8 mouse cellular contexts compared by ENCODE assay signal in genomic region chr11:61564566-61564965, GRCm38 (mm10). TPM values are rescaled to one million over a fixed set of nuclear protein-coding genes. Genes with fewer than 3 reads are reported as not detected.
A peak's percentile ranks its signal among the peaks of the same experiment; 100 is the strongest.
DNase-seq lines count a peak whose midpoint lies in the region; ATAC-seq and TF ChIP-seq lines count a peak whose summit lies in the region.

No protein-coding gene starts in this region.

- no peak for TF ChIP-seq RAD21 in CH12.LX (IDR thresholded peaks at IDR 0.05; ENCODE audit: low read depth, low read length)

- no peak overlapping the region for H3K9ac ChIP-seq in kidney, embryonic 14.5 days (ENCODE audit: low read depth, low read length)
- no peak overlapping the region for H3K9ac ChIP-seq in CH12.LX (ENCODE audit: insufficient read depth, low read depth)
- H3K9ac ChIP-seq in hindbrain, embryonic 11.5 days (ENCODE audit: low read depth, low read length), result no peak overlapping the region

- ATAC-seq in kidney, embryonic 14.5 days (ENCODE audit: low FRiP score, low TSS enrichment), result no peak
- ATAC-seq in monocyte, adult 5-6 weeks (replicated peaks; ENCODE audit: insufficient number of reproducible peaks, low FRiP score, low TSS enrichment, poor library complexity, severe bottlenecking), result no peak
- no peak for ATAC-seq in hindbrain, embryonic 11.5 days (ENCODE audit: low FRiP score)

- no peak overlapping the region for H3K4me2 ChIP-seq in kidney, embryonic 14.5 days (replicated peaks; ENCODE audit: low read depth, low read length)
- peak overlapping the region; percentile 6; the same call in 1 of the 2 replicates for H3K4me2 ChIP-seq in CH12.LX (ENCODE audit: insufficient read depth, low read depth, poor library complexity, severe bottlenecking)
- H3K4me2 ChIP-seq in hindbrain, embryonic 11.5 days (replicated peaks; ENCODE audit: low read depth, low read length), result no peak overlapping the region

- dilution Hi-C loops in CH12.LX (cut with MboI; ENCODE audit: extremely low pct_ligation_motif_present, extremely low pct_unique_long_range_greater_than_20kb, low sequenced_read_pairs), result no loop called here

- peak; percentile 62 for DNase-seq in kidney, adult 11 months
- DNase-seq in CH12.LX (ENCODE audit: extremely low read depth), result peak; percentile 31
- peak; percentile 91 for DNase-seq in cerebellum, adult 11-12 months
- DNase-seq in heart, postnatal 14 days, result peak; percentile 61 to 62
- no peak for DNase-seq in hindbrain, embryonic 11.5 days (ENCODE audit: low spot score)
- DNase-seq in B cell, adult 2 months, result no peak

- intact Hi-C loops in heart, postnatal 14 days (cut with DNase I), result no loop called here

- in situ Hi-C loops in CH12.LX (cut with MboI; ENCODE audit: low pct_ligation_motif_present, low pct_unique_long_range_greater_than_20kb, low sequenced_read_pairs), result no loop called here

- no peaks in the 10 kb centered on the region for H3K4me1 ChIP-seq in kidney, embryonic 14.5 days (ENCODE audit: control insufficient read depth, insufficient read depth, low read length)
- peaks cover 14 to 45% of the 10 kb centered on the region in 2 experiments for H3K4me1 ChIP-seq in CH12.LX (ENCODE audit: control insufficient read depth in 1 of 2, insufficient read depth in 2 of 2)
- no peaks in the 10 kb centered on the region for H3K4me1 ChIP-seq in hindbrain, embryonic 11.5 days (replicated peaks; ENCODE audit: control insufficient read depth, insufficient read depth, low read length)

- 94% methylated on average over 2 of the region's 2 CpGs for WGBS in kidney, embryonic 14.5 days
- 95% methylated on average over 2 of the region's 2 CpGs for WGBS in hindbrain, embryonic 11.5 days

- no peak overlapping the region for H3K27ac ChIP-seq in kidney, embryonic 14.5 days (ENCODE audit: low read depth, low read length)
- no peak overlapping the region for H3K27ac ChIP-seq in CH12.LX (ENCODE audit: insufficient read depth, low read depth)
- no peak overlapping the region for H3K27ac ChIP-seq in hindbrain, embryonic 11.5 days (ENCODE audit: low read depth, low read length)

- H3K36me3 ChIP-seq in kidney, embryonic 14.5 days (ENCODE audit: control insufficient read depth, insufficient read depth, low read length), result no peaks in the 10 kb centered on the region
- H3K36me3 ChIP-seq in CH12.LX (replicated peaks in 1 of 2; ENCODE audit: control insufficient read depth in 1 of 2, insufficient read depth in 1 of 2, low read length in 1 of 2), result no peaks in the 10 kb centered on the region
- H3K36me3 ChIP-seq in hindbrain, embryonic 11.5 days (ENCODE audit: control insufficient read depth, insufficient read depth, low read length), result no peaks in the 10 kb centered on the region

- H3K27me3 ChIP-seq in kidney, embryonic 14.5 days (ENCODE audit: control insufficient read depth, insufficient read depth, low read length), result no peaks in the 10 kb centered on the region
- H3K27me3 ChIP-seq in CH12.LX (replicated peaks), result peaks cover 27% of the 10 kb centered on the region
- no peaks in the 10 kb centered on the region for H3K27me3 ChIP-seq in hindbrain, embryonic 11.5 days (ENCODE audit: control insufficient read depth, insufficient read depth, low read length)

- H3K79me2 ChIP-seq in CH12.LX (replicated peaks; ENCODE audit: control insufficient read depth, extremely low read depth, insufficient read depth, poor library complexity, severe bottlenecking), result no peaks in the 10 kb centered on the region; the same call in 1 of the 2 replicates

- TF ChIP-seq CTCF in CH12.LX (conservative IDR thresholded peaks at IDR 0.05 in 1 of 2, IDR thresholded peaks at IDR 0.05 in 1 of 2; ENCODE audit: low read depth in 2 of 2, low read length in 2 of 2), result no peak

- no peak for TF ChIP-seq EP300 in CH12.LX (IDR thresholded peaks at IDR 0.05; ENCODE audit: low read length)

- no peak overlapping the region for H3K4me3 ChIP-seq in kidney, embryonic 14.5 days (ENCODE audit: low read length)
- no peak overlapping the region for H3K4me3 ChIP-seq in CH12.LX (replicated peaks in 1 of 3; ENCODE audit: low read depth in 2 of 3, low read length in 2 of 3, poor library complexity in 1 of 3)
- no peak overlapping the region for H3K4me3 ChIP-seq in hindbrain, embryonic 11.5 days (ENCODE audit: low read depth, low read length)

- TF ChIP-seq POLR2A in CH12.LX (IDR thresholded peaks at IDR 0.05; ENCODE audit: low read depth, low read length), result no peak

- no peaks in the 10 kb centered on the region for H3K9me3 ChIP-seq in kidney, embryonic 14.5 days (ENCODE audit: control insufficient read depth, low read length)
- H3K9me3 ChIP-seq in CH12.LX (replicated peaks; ENCODE audit: low read length), result no peaks in the 10 kb centered on the region
- no peaks in the 10 kb centered on the region for H3K9me3 ChIP-seq in hindbrain, embryonic 11.5 days (ENCODE audit: control insufficient read depth, low read length)

TF ChIP-seq in CH12.LX, 34 proteins besides CTCF, POLR2A, EP300 and RAD21:
- TF ChIP-seq BHLHE40 (IDR thresholded peaks at IDR 0.05; ENCODE audit: low read depth, low read length) (no peak), ZNF384 (IDR thresholded peaks at IDR 0.05; ENCODE audit: low read depth, low read length) (peak; percentile 81), E2F4 (IDR thresholded peaks at IDR 0.05; ENCODE audit: insufficient replicate concordance, low read depth, low read length) (no peak)

RNA-seq across cellular contexts. Expression of gene Epn2, which starts 14.9 kb away (rescaled TPM):
- polyA plus RNA-seq in kidney, embryonic 14.5 days (2014; fragmentation: Nextera tagmentation; extraction: Ambion mirVana), result 20.0 and 31.3 TPM in 2 replicates
- 9.6 and 13.8 TPM in 2 replicates for total RNA-seq in CH12.LX (2012; rRNA removed)
- total RNA-seq in CH12.LX (2014; rRNA removed), result 8.8 and 10.1 TPM in 2 replicates
- 7.2 and 8.9 TPM in 2 replicates for polyA plus RNA-seq in CH12.LX (2012; ENCODE audit: insufficient read length, low read depth)
- 10 to 100 TPM; 23.4 to 29.8 TPM for total RNA-seq in heart, postnatal 14 days (2021)
- 1.7 to 2.5 TPM in 2 of 3 replicates, not detected in the other for total RNA-seq in monocyte, adult 5-6 weeks (2017)
- polyA plus RNA-seq in hindbrain, embryonic 11.5 days (2014; fragmentation: Nextera tagmentation; extraction: Ambion mirVana), result 28.8 and 34.2 TPM in 2 replicates

RNA-seq across cellular contexts. Expression of gene B9d1, which starts 59.6 kb away (rescaled TPM):
- polyA plus RNA-seq in kidney, embryonic 14.5 days (2014; fragmentation: Nextera tagmentation; extraction: Ambion mirVana), result 49.2 and 56.4 TPM in 2 replicates
- total RNA-seq in CH12.LX (2012; rRNA removed) (51.1 and 62.9 TPM in 2 replicates), CH12.LX (2014; rRNA removed) (19.2 and 24.2 TPM in 2 replicates)
- polyA plus RNA-seq in CH12.LX (2012; ENCODE audit: insufficient read length, low read depth), result 26.2 and 31.0 TPM in 2 replicates
- total RNA-seq in heart, postnatal 14 days (2021), result 10 to 100 TPM in 1 of 2 experiments, 1 to 10 TPM in 1; 9.4 to 11.1 TPM
- total RNA-seq in monocyte, adult 5-6 weeks (2017), result not detected in 3 replicates
- polyA plus RNA-seq in hindbrain, embryonic 11.5 days (2014; fragmentation: Nextera tagmentation; extraction: Ambion mirVana), result 34.3 and 42.1 TPM in 2 replicates

Comparison
In these comparisons a context has a peak if more than half of its experiments do, and no peak if none do; other contexts are left out.
1. DNase-seq: peak in kidney, adult 11 months (single experiment), CH12.LX (single experiment), cerebellum, adult 11-12 months (single experiment) and heart, postnatal 14 days (2 of 2); none in hindbrain, embryonic 11.5 days (single experiment) and B cell, adult 2 months (0 of 2).
2. RNA of gene B9d1, which starts 59.6 kb away (total RNA-seq): 19.2 to 62.9 TPM in CH12.LX and 9.4 to 11.1 TPM in heart, postnatal 14 days; not detected in monocyte, adult 5-6 weeks; every median in the first group is over 10 times any median in the second.